Mouse (Mus musculus) spleen, adult 2 months (tissue): ENCODE measurements at regions not wholly inside any gene's neighbourhood (a gene's known extent, or its start where the extent isn't known, plus 50 kb on each side); places are given as distances from the start of the nearest gene placed in this dataset.

Experiments
- DNase-seq, 2 experiments: peaks; one replicate each; pipeline versions ENCODE4 v3.0.0 to v3.0.0-alpha.2; 2012 to 2021; ENCODE audit warnings: low spot score in 2 of 2, low read depth in 1 of 2
- H3K27ac ChIP-seq: fragments of 200-500 bp; 2 replicates; pipeline ENCODE4 v1.5.1; 2012; ENCODE audit warnings: low read length, inconsistent platforms; ENCODE audit not compliant: insufficient read depth
- H3K27me3 ChIP-seq: fragments of 200-500 bp; 2 replicates; pipeline ENCODE4 v1.6.1; 2012; ENCODE audit warnings: mild to moderate bottlenecking, moderate library complexity, low read length, inconsistent platforms; ENCODE audit not compliant: control insufficient read depth, insufficient read depth
- H3K36me3 ChIP-seq: fragments of 200-500 bp; 2 replicates; pipeline ENCODE4 v1.6.1; 2012; ENCODE audit warnings: mild to moderate bottlenecking, low read length, inconsistent platforms; ENCODE audit not compliant: control insufficient read depth, insufficient read depth
- H3K4me1 ChIP-seq: fragments of 200-500 bp; 2 replicates; pipeline ENCODE4 v1.6.1; 2011; ENCODE audit warnings: inconsistent platforms; ENCODE audit not compliant: control insufficient read depth, insufficient read depth, insufficient read length
- H3K4me3 ChIP-seq: fragments of 200-500 bp; 2 replicates; pipeline ENCODE4 v1.5.1; 2011; ENCODE audit warnings: mild to moderate bottlenecking, inconsistent platforms; ENCODE audit not compliant: insufficient read depth, insufficient read length; ENCODE audit errors: extremely low read depth
- CTCF ChIP-seq: fragments of 200-500 bp; IDR thresholded peaks from 2 replicates; pipeline ENCODE4 v1.5.1; 2011; ENCODE audit warnings: mild to moderate bottlenecking, inconsistent platforms; ENCODE audit not compliant: insufficient read depth, insufficient read length, insufficient replicate concordance; ENCODE audit errors: extremely low read depth
- POLR2A ChIP-seq: fragments of 200-500 bp; IDR thresholded peaks from 2 replicates; pipeline ENCODE4 v1.6.1; 2011; ENCODE audit warnings: low read depth, low read length, inconsistent platforms
- WGBS: fragments of 180-500 bp; shearing (Covaris S2); methylation state at CpG from one replicate; pipeline ENCODE4 v1.1.7; 2018; 5-methylcytosine and 5-hydroxymethylcytosine counted together

- WGBS, result 87% methylated on average over 11 of the region's 11 CpGs
- no peak for TF ChIP-seq POLR2A
- no peak for TF ChIP-seq CTCF
- Histone ChIP-seq H3K27me3 (no peaks in the 10 kb centered on the region), H3K27ac (no peak overlapping the region), H3K4me3 (no peak overlapping the region), H3K4me1 (no peaks in the 10 kb centered on the region), H3K36me3 (no peaks in the 10 kb centered on the region)
- no peak for DNase-seq
Observed at GRCm38 (mm10) chr13:44564705-44565104, 164.6 kb upstream of the Jarid2 start.

GRCm38 (mm10) chr13:44567696-44568095, 161.6 kb upstream of the Jarid2 start:
- Histone ChIP-seq H3K36me3 (no peaks in the 10 kb centered on the region), H3K27me3 (no peaks in the 10 kb centered on the region), H3K4me3 (no peak overlapping the region), H3K4me1 (no peaks in the 10 kb centered on the region), H3K27ac (no peak overlapping the region)
- no peak for TF ChIP-seq CTCF
- DNase-seq, result no peak
- 70% methylated on average over 2 of the region's 2 CpGs for WGBS

GRCm38 (mm10) chr13:44569241-44569778, 160.0 kb upstream of the Jarid2 start:
- WGBS, result 73% methylated on average over 3 of the region's 3 CpGs
- TF ChIP-seq CTCF (no peak), POLR2A (no peak)
- peaks cover 3% of the 10 kb centered on the region; the same call in 1 of the 2 replicates for H3K4me1 ChIP-seq
- H3K4me3 ChIP-seq, result no peak overlapping the region
- H3K27me3 ChIP-seq, result no peaks in the 10 kb centered on the region
- DNase-seq, result no peak
- no peak overlapping the region for H3K27ac ChIP-seq
- H3K36me3 ChIP-seq, result no peaks in the 10 kb centered on the region

GRCm38 (mm10) chr13:44573463-44573862, 155.8 kb upstream of the Jarid2 start:
- H3K27ac ChIP-seq, result no peak overlapping the region
- H3K27me3 ChIP-seq, result no peaks in the 10 kb centered on the region
- no peak overlapping the region for H3K4me3 ChIP-seq
- no peaks in the 10 kb centered on the region for H3K36me3 ChIP-seq
- 12% methylated on average over 7 of the region's 7 CpGs for WGBS
- peaks cover 3% of the 10 kb centered on the region; the same call in 1 of the 2 replicates for H3K4me1 ChIP-seq
- TF ChIP-seq CTCF, result no peak
- no peak for TF ChIP-seq POLR2A
- no peak for DNase-seq

- peaks cover 4% of the 10 kb centered on the region for H3K4me1 ChIP-seq
- TF ChIP-seq POLR2A, result no peak
- no peak for TF ChIP-seq CTCF
- H3K27ac ChIP-seq, result no peak overlapping the region
- H3K4me3 ChIP-seq, result no peak overlapping the region
- DNase-seq, result no peak
- H3K27me3 ChIP-seq, result no peaks in the 10 kb centered on the region
- WGBS, result 77% methylated on average over 5 of the region's 5 CpGs
- no peaks in the 10 kb centered on the region for H3K36me3 ChIP-seq
Observed at GRCm38 (mm10) chr13:44579215-44579614, 150.1 kb upstream of the Jarid2 start.

- TF ChIP-seq POLR2A (no peak), CTCF (no peak)
- Histone ChIP-seq H3K27me3 (no peaks in the 10 kb centered on the region), H3K27ac (no peak overlapping the region), H3K4me1 (peaks cover 8% of the 10 kb centered on the region), H3K4me3 (no peak overlapping the region), H3K36me3 (no peaks in the 10 kb centered on the region)
- 65% methylated on average over 15 of the region's 15 CpGs for WGBS
- no peak for DNase-seq
Observed at GRCm38 (mm10) chr13:44580156-44580736, 149.0 kb upstream of the Jarid2 start.

- peaks cover 8% of the 10 kb centered on the region for H3K4me1 ChIP-seq
- no peak for DNase-seq
- no peaks in the 10 kb centered on the region for H3K27me3 ChIP-seq
- H3K4me3 ChIP-seq, result no peak overlapping the region
- H3K27ac ChIP-seq, result no peak overlapping the region
- WGBS, result 46% methylated on average over 9 of the region's 9 CpGs
- H3K36me3 ChIP-seq, result no peaks in the 10 kb centered on the region
- TF ChIP-seq CTCF (no peak), POLR2A (no peak)
Observed at GRCm38 (mm10) chr13:44580767-44581166, 148.5 kb upstream of the Jarid2 start.
